Mouse (Mus musculus) hindbrain, postnatal 0 days (tissue): ENCODE measurements around the gene Srp9. TPM values are rescaled to one million over a fixed set of nuclear protein-coding genes. Genes with fewer than 3 reads are reported as not detected.

Source experiments
- ATAC-seq: fragments of 200-750 bp; cut with Nextera tagmentation; 2 replicates; pipeline ENCODE4 v1.8.0; 2017; ENCODE audit warnings: mild to moderate bottlenecking, moderate TSS enrichment, moderate library complexity
- DNase-seq: peaks from one replicate; pipeline ENCODE4 v3.0.0-alpha.2; 2015; ENCODE audit warnings: low spot score
- H3K27ac ChIP-seq: fragments of 300-500 bp; sonication (generic); 2 replicates; pipeline ENCODE4 v1.5.1; 2014; ENCODE audit warnings: mild to moderate bottlenecking
- H3K27me3 ChIP-seq: fragments of 300-500 bp; sonication (generic); 2 replicates; pipeline ENCODE4 v1.6.1; 2014; ENCODE audit warnings: low read length, mixed read lengths; ENCODE audit not compliant: insufficient read depth
- H3K36me3 ChIP-seq: fragments of 300-500 bp; sonication (generic); 2 replicates; pipeline ENCODE4 v1.6.1; 2014; ENCODE audit warnings: low read length, mixed read lengths; ENCODE audit not compliant: insufficient read depth
- H3K4me1 ChIP-seq: fragments of 300-500 bp; sonication (generic); 2 replicates; pipeline ENCODE4 v1.6.1; 2014; ENCODE audit warnings: antibody characterized with exemption, low read length, mixed read lengths; ENCODE audit not compliant: insufficient read depth
- H3K4me2 ChIP-seq: fragments of 300-500 bp; sonication (generic); 2 replicates; pipeline ENCODE4 v1.6.1; 2014; ENCODE audit warnings: low read depth, mild to moderate bottlenecking, low read length, moderate library complexity, mixed read lengths
- H3K4me3 ChIP-seq: fragments of 300-500 bp; sonication (generic); 2 replicates; pipeline ENCODE4 v1.5.1; 2014; ENCODE audit warnings: low read length
- H3K9ac ChIP-seq: fragments of 300-500 bp; sonication (generic); replicated peaks from 2 replicates; pipeline ENCODE4 v1.6.1; 2014; ENCODE audit warnings: mild to moderate bottlenecking, low read length, moderate library complexity, mixed read lengths
- H3K9me3 ChIP-seq: fragments of 300-500 bp; sonication (generic); 2 replicates; pipeline ENCODE4 v1.6.1; 2016; ENCODE audit warnings: low read length, mixed read lengths
- CTCF ChIP-seq: IDR thresholded peaks from 2 replicates; pipeline ENCODE4 v1.5.1; 2016; ENCODE audit warnings: antibody characterized with exemption, control low read depth, low read depth
- WGBS: fragments of 180-500 bp; shearing (Covaris S2); extraction: QIAGEN DNeasy Blood & Tissue Kit; methylation state at CpG from one replicate; pipeline ENCODE4 v1.1.7; 2014; 5-methylcytosine and 5-hydroxymethylcytosine counted together
- polyA plus RNA-seq: library from polyadenylated mRNA; unstranded; fragments of >200 nt; fragmentation: Nextera tagmentation; extraction: Ambion mirVana; gene quantifications from 2 replicates; pipeline ENCODE4 v1.2.1, GENCODE M21; 2015
- total RNA-seq: library from RNA; depleted of rRNA; stranded (reverse); fragments of >200 nt; gene quantifications from 2 replicates; pipeline ENCODE4 v1.2.3, GENCODE M21; 2014; rRNA removed

Srp9 gene
- 61.4 and 63.9 TPM in 2 replicates for total RNA-seq
- 168 and 179 TPM in 2 replicates for polyA plus RNA-seq

- Histone ChIP-seq H3K36me3 (peaks cover 4% of the 10 kb centered on the region; the same call in 1 of the 2 replicates), H3K9me3 (no peaks in the 10 kb centered on the region), H3K4me2 (peak within 1 kb of the TSS; percentile 69), H3K4me1 (peaks cover 9% of the 10 kb centered on the region), H3K4me3 (peak within 1 kb of the TSS; percentile 67), H3K9ac (peak within 1 kb of the TSS; percentile 66), H3K27me3 (no peaks in the 10 kb centered on the region), H3K27ac (peak within 1 kb of the TSS; percentile 89)
- WGBS, result under 1% methylated on average over 37 of the region's 37 CpGs
- DNase-seq, result peak; percentile 99
- ATAC-seq, result peak; percentile 99
- peak; percentile 94 for TF ChIP-seq CTCF
Observed at GRCm38 (mm10) chr1:182124506-182124905, at the start of gene Srp9. Gene Srp9, plus strand, starts transcription at chr1:182124737.

GRCm38 (mm10) chr1:182081744-182082419, 42.7 kb upstream of the Srp9 start:
- H3K4me2 ChIP-seq, result no peak overlapping the region

GRCm38 (mm10) chr1:182083459-182083858, 41.1 kb upstream of the Srp9 start:
- no peaks in the 10 kb centered on the region for H3K27me3 ChIP-seq
- H3K4me3 ChIP-seq, result no peak overlapping the region
- no peak for TF ChIP-seq CTCF
- ATAC-seq (no peak), DNase-seq (no peak)
- no peak overlapping the region for H3K9ac ChIP-seq
- H3K4me2 ChIP-seq, result no peak overlapping the region
- H3K9me3 ChIP-seq, result peaks cover under 1% of the 10 kb centered on the region; the same call in 1 of the 2 replicates
- H3K4me1 ChIP-seq, result peaks cover 7% of the 10 kb centered on the region
- H3K27ac ChIP-seq, result no peak overlapping the region
- 82% methylated on average over 4 of the region's 4 CpGs for WGBS
- H3K36me3 ChIP-seq, result no peaks in the 10 kb centered on the region

More at GRCm38 (mm10) chr1:182081744-182082419, 42.7 kb upstream of the Srp9 start:
- DNase-seq, result peak; percentile 33
- H3K27me3 ChIP-seq, result no peaks in the 10 kb centered on the region
- no peaks in the 10 kb centered on the region for H3K4me1 ChIP-seq
- peak; percentile 53; the same call in 1 of the 2 replicates for ATAC-seq
- no peak overlapping the region for H3K27ac ChIP-seq
- 24% methylated on average over 16 of the region's 16 CpGs for WGBS
- H3K4me3 ChIP-seq, result no peak overlapping the region
- no peak overlapping the region for H3K9ac ChIP-seq
- no peaks in the 10 kb centered on the region for H3K36me3 ChIP-seq
- no peak; the same call in 1 of the 2 replicates for TF ChIP-seq CTCF
- peaks cover 5% of the 10 kb centered on the region; the same call in 1 of the 2 replicates for H3K9me3 ChIP-seq

DNA sequence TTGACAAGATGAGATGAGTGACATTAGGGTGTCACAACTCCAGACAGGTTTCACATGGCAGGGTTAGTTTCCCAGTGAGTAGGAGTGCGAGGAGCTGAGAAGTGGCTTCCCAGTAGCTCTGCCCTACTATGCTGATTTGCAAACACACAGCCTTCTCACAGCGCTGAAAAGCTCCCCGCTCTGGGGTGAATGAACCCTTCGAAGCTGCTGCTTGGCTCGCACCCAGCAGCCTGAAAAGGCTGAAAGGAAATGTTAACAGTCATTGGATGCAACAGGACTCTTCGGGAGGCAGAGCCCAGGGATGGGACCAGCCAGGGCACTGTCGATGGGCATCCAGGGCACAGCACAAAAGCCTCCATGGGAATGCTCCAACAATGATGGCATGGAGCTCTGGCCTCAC, 37.8 kb upstream of the Srp9 start:
- Histone ChIP-seq H3K27me3 (no peaks in the 10 kb centered on the region), H3K36me3 (no peaks in the 10 kb centered on the region), H3K9me3 (no peaks in the 10 kb centered on the region), H3K4me2 (no peak overlapping the region), H3K4me1 (peaks cover 29% of the 10 kb centered on the region), H3K27ac (peak overlapping the region; percentile 65; the same call in 1 of the 2 replicates), H3K9ac (no peak overlapping the region), H3K4me3 (no peak overlapping the region)
- peak; percentile 84 for DNase-seq
- ATAC-seq, result peak; percentile 64
- WGBS, result 25% methylated on average over 7 of the region's 7 CpGs
- TF ChIP-seq CTCF, result no peak

GRCm38 (mm10) chr1:182087351-182087750, 37.2 kb upstream of the Srp9 start:
- Histone ChIP-seq H3K27ac (0 out of 2 replicates have a peak overlapping the region, but pooled peaks have one; percentile 32), H3K36me3 (no peaks in the 10 kb centered on the region), H3K9ac (no peak overlapping the region), H3K4me2 (no peak overlapping the region), H3K4me1 (peaks cover 29% of the 10 kb centered on the region), H3K27me3 (no peaks in the 10 kb centered on the region), H3K4me3 (no peak overlapping the region), H3K9me3 (no peaks in the 10 kb centered on the region)
- ATAC-seq (no peak), DNase-seq (no peak)
- no peak for TF ChIP-seq CTCF
- WGBS, result 66% methylated on average over 3 of the region's 3 CpGs

DNA sequence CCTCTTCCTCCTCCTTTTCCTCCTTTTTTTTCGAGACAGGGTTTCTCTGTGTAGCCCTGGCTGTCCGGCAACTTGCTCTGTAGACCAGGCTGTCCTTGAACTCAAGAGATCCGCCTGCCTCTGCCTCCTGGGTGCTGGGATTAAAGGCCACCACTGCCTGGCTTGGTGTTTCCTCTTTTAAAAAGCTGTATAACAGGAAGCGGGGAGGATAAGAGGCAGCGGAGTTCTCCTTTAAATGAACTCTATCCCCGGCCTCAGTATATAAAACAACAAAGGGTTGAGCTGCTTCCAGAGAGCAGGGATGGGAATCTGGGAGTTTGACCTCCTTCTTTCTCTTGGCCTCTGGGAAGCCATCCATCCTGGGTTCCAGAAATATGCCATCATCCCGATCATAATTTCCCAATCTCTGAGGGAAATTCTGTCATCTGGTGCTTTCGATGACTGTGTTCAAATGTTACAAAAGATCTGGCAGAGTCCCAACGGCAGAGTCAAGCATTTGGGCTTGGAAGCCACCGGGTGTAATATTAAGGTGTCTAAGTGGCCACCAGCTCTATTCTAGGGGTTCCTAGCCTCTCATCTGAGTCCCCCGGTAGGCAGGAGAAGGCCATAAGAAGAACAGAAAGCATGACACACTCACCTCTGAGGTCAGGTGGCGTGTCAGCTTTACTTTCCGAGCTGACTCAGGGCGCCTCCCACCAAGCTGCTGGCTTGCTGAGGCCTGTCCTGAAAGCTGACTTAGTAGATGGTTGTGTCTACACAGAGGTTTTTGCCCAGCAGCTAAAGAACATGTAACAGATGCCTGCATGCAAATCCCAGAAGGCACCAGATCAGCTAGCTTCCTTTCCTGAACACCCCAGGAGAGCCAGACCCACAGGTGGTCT, 36.5 kb upstream of the Srp9 start:
- H3K27ac ChIP-seq, result peak overlapping the region; percentile 76; the same call in 1 of the 2 replicates
- ATAC-seq (no peak), DNase-seq (no peak)
- no peaks in the 10 kb centered on the region for H3K27me3 ChIP-seq
- no peak overlapping the region for H3K9ac ChIP-seq
- H3K4me3 ChIP-seq, result no peak overlapping the region
- H3K9me3 ChIP-seq, result no peaks in the 10 kb centered on the region
- no peak overlapping the region for H3K4me2 ChIP-seq
- no peaks in the 10 kb centered on the region for H3K36me3 ChIP-seq
- H3K4me1 ChIP-seq, result peaks cover 29% of the 10 kb centered on the region
- no peak for TF ChIP-seq CTCF
- 73% methylated on average over 14 of the region's 14 CpGs for WGBS
